Mouse (Mus musculus): ENCODE data around the gene Ep300. TPM values are rescaled to one million over a fixed set of nuclear protein-coding genes. Genes with fewer than 3 reads are reported as not detected.

The Ep300 gene
- polyA plus RNA-seq, 2 experiments, result 20.2 to 38.2 TPM

GRCm38 (mm10) chr15:81650636-81651035, 65.5 kb downstream of the Ep300 start:
- DNase-seq (ENCODE audit: low spot score) (no peak), ATAC-seq (ENCODE audit: low FRiP score, low read depth) (no peak)
- Histone ChIP-seq H3K9me3 (ENCODE audit: control insufficient read depth, low read length) (no peaks in the 10 kb centered on the region), H3K4me2 (replicated peaks; ENCODE audit: low read depth, low read length, severe bottlenecking) (no peak overlapping the region), H3K9ac (ENCODE audit: low read depth, low read length, severe bottlenecking) (no peak overlapping the region), H3K36me3 (ENCODE audit: control insufficient read depth, insufficient read depth, low read length) (peaks cover 66% of the 10 kb centered on the region), H3K4me1 (ENCODE audit: control insufficient read depth, insufficient read depth, low read length) (no peaks in the 10 kb centered on the region), H3K27me3 (ENCODE audit: control insufficient read depth, insufficient read depth, low read length) (no peaks in the 10 kb centered on the region), H3K4me3 (replicated peaks; ENCODE audit: low read length) (no peak overlapping the region), H3K27ac (replicated peaks; ENCODE audit: low read depth, low read length) (no peak overlapping the region)
- 90% methylated on average over 7 of the region's 7 CpGs for WGBS
- no peak for TF ChIP-seq POLR2A (IDR thresholded peaks at IDR 0.05; ENCODE audit: borderline replicate concordance, extremely low read depth, insufficient read depth, insufficient read length)

GRCm38 (mm10) chr15:81661701-81662100, 76.5 kb downstream of the Ep300 start:
- no peak for DNase-seq (ENCODE audit: low spot score)
- no peak for TF ChIP-seq POLR2A (IDR thresholded peaks at IDR 0.05; ENCODE audit: borderline replicate concordance, extremely low read depth, insufficient read depth, insufficient read length)
- WGBS, result 88% methylated on average over 2 of the region's 2 CpGs
- Histone ChIP-seq H3K4me2 (replicated peaks; ENCODE audit: low read depth, low read length, severe bottlenecking) (no peak overlapping the region), H3K4me1 (ENCODE audit: control insufficient read depth, insufficient read depth, low read length) (peaks cover 8% of the 10 kb centered on the region), H3K27ac (replicated peaks; ENCODE audit: low read depth, low read length) (no peak overlapping the region), H3K9ac (ENCODE audit: low read depth, low read length, severe bottlenecking) (no peak overlapping the region), H3K36me3 (ENCODE audit: control insufficient read depth, insufficient read depth, low read length) (no peaks in the 10 kb centered on the region), H3K27me3 (ENCODE audit: control insufficient read depth, insufficient read depth, low read length) (no peaks in the 10 kb centered on the region), H3K4me3 (replicated peaks; ENCODE audit: low read length) (no peak overlapping the region), H3K9me3 (ENCODE audit: control insufficient read depth, low read length) (no peaks in the 10 kb centered on the region)
- ATAC-seq (ENCODE audit: low FRiP score, low read depth), result no peak

GRCm38 (mm10) chr15:81663281-81663680, 78.1 kb downstream of the Ep300 start:
- Histone ChIP-seq H3K9ac (ENCODE audit: low read depth, low read length, severe bottlenecking) (no peak overlapping the region), H3K9me3 (ENCODE audit: control insufficient read depth, low read length) (no peaks in the 10 kb centered on the region), H3K27ac (replicated peaks; ENCODE audit: low read depth, low read length) (no peak overlapping the region), H3K4me2 (replicated peaks; ENCODE audit: low read depth, low read length, severe bottlenecking) (peak overlapping the region; percentile 79), H3K36me3 (ENCODE audit: control insufficient read depth, insufficient read depth, low read length) (peaks cover 12% of the 10 kb centered on the region), H3K27me3 (ENCODE audit: control insufficient read depth, insufficient read depth, low read length) (no peaks in the 10 kb centered on the region), H3K4me3 (replicated peaks; ENCODE audit: low read length) (peak overlapping the region; percentile 72), H3K4me1 (ENCODE audit: control insufficient read depth, insufficient read depth, low read length) (peaks cover 8% of the 10 kb centered on the region)
- TF ChIP-seq POLR2A (IDR thresholded peaks at IDR 0.05; ENCODE audit: borderline replicate concordance, extremely low read depth, insufficient read depth, insufficient read length), result no peak
- 68% methylated on average over 10 of the region's 10 CpGs for WGBS
- DNase-seq (ENCODE audit: low spot score) (no peak), ATAC-seq (ENCODE audit: low FRiP score, low read depth) (no peak)

- Histone ChIP-seq H3K27ac (replicated peaks; ENCODE audit: low read depth, low read length) (no peak within 1 kb of the TSS), H3K36me3 (ENCODE audit: control insufficient read depth, insufficient read depth, low read length) (peaks cover 18% of the 10 kb centered on the region)
- no peak for TF ChIP-seq POLR2A (IDR thresholded peaks at IDR 0.05; ENCODE audit: borderline replicate concordance, extremely low read depth, insufficient read depth, insufficient read length)
Observed at GRCm38 (mm10) chr15:81663697-81664561, 78.8 kb downstream of the Ep300 start, which contains the start of gene L3mbtl2. Gene L3mbtl2 (plus strand): TSS chr15:81663889.

GRCm38 (mm10) chr15:81666957-81667356, 81.8 kb downstream of the Ep300 start:
- ATAC-seq (ENCODE audit: low FRiP score, low read depth), result no peak
- H3K36me3 ChIP-seq (ENCODE audit: control insufficient read depth, insufficient read depth, low read length), result peaks cover 37% of the 10 kb centered on the region
- WGBS, result 91% methylated on average over 10 of the region's 10 CpGs
- DNase-seq (ENCODE audit: low spot score), result no peak
- H3K9me3 ChIP-seq (ENCODE audit: control insufficient read depth, low read length), result no peaks in the 10 kb centered on the region
- H3K4me2 ChIP-seq (replicated peaks; ENCODE audit: low read depth, low read length, severe bottlenecking), result no peak overlapping the region
- H3K4me3 ChIP-seq (replicated peaks; ENCODE audit: low read length), result no peak overlapping the region
- H3K27ac ChIP-seq (replicated peaks; ENCODE audit: low read depth, low read length), result no peak overlapping the region
- no peak for TF ChIP-seq POLR2A (IDR thresholded peaks at IDR 0.05; ENCODE audit: borderline replicate concordance, extremely low read depth, insufficient read depth, insufficient read length)
- H3K4me1 ChIP-seq (ENCODE audit: control insufficient read depth, insufficient read depth, low read length), result peaks cover 8% of the 10 kb centered on the region
- H3K9ac ChIP-seq (ENCODE audit: low read depth, low read length, severe bottlenecking), result no peak overlapping the region
- no peaks in the 10 kb centered on the region for H3K27me3 ChIP-seq (ENCODE audit: control insufficient read depth, insufficient read depth, low read length)

More at GRCm38 (mm10) chr15:81663697-81664561, 78.8 kb downstream of the Ep300 start, which contains the start of gene L3mbtl2:
- Histone ChIP-seq H3K4me2 (replicated peaks; ENCODE audit: low read depth, low read length, severe bottlenecking) (peak within 1 kb of the TSS; percentile 79), H3K9ac (ENCODE audit: low read depth, low read length, severe bottlenecking) (peak within 1 kb of the TSS; percentile 60), H3K9me3 (ENCODE audit: control insufficient read depth, low read length) (no peaks in the 10 kb centered on the region), H3K4me3 (replicated peaks; ENCODE audit: low read length) (peak within 1 kb of the TSS; percentile 72), H3K4me1 (ENCODE audit: control insufficient read depth, insufficient read depth, low read length) (peaks cover 8% of the 10 kb centered on the region), H3K27me3 (ENCODE audit: control insufficient read depth, insufficient read depth, low read length) (no peaks in the 10 kb centered on the region)
- under 1% methylated on average over 55 of the region's 55 CpGs for WGBS
- DNase-seq (ENCODE audit: low spot score), result peak; percentile 93
- ATAC-seq (ENCODE audit: low FRiP score, low read depth), result peak; percentile 98
